Mouse (Mus musculus) ES-CJ7 (cell line): ENCODE results near the gene Izumo1.
A peak's percentile ranks its signal among the peaks of the same experiment; 100 is the strongest.

Experiments used
- DNase-seq: peaks from one replicate; pipeline ENCODE4 v3.0.0; 2011; ENCODE audit warnings: low read depth, low spot score

Gene Izumo1

GRCm38 (mm10) chr7:45621443-45621842 is at the start of gene Izumo1:
Izumo1 (plus strand) TSS chr7:45621811.
- peak; percentile 83 for DNase-seq

- DNase-seq, result peak; percentile 58
These were observed 49.6 kb upstream of the Izumo1 start for GRCm38 (mm10) chr7:45571966-45572365.

DNA sequence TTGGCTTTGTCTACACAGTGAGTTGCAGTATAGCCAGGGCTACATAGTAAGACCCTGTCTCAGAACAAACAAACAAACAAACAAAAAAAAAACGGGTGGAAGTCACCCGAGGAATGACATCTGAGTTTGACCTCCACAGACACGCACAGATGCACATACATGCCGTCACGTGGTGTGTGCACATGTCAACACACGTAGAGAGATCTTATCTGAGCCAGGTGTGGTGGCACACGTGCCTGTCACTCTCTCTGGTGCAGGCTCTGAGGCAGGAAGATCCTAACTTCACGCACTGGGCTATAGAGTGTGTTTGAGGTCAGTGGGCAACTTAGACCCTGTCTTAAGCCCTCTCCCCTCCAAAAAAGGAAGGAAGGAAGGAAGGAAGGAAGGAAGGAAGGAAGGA is 47.7 kb upstream of the Izumo1 start:
- no peak for DNase-seq

- no peak for DNase-seq
These were observed 46.9 kb upstream of the Izumo1 start for GRCm38 (mm10) chr7:45574472-45575379.

DNA sequence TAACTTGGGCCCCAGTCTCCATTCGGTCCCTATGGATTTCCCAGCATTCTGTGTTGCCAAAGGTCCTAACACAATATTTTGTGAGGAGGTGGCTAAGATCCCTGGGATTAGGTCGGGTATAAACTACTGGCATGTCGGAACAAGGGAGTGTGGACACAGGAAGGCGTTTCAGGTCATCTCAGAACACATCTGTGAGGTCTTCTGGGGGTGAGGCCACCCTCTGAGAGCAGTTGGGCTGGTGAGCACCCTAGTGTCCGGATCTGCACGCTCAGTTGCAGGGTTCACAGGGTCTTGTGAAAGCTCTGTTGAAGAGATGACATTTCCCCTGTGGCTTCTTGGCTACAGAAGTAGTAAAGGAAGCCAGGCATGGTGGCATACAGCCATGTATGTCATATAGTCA is 35.7 kb upstream of the Izumo1 start:
- no peak for DNase-seq

DNA sequence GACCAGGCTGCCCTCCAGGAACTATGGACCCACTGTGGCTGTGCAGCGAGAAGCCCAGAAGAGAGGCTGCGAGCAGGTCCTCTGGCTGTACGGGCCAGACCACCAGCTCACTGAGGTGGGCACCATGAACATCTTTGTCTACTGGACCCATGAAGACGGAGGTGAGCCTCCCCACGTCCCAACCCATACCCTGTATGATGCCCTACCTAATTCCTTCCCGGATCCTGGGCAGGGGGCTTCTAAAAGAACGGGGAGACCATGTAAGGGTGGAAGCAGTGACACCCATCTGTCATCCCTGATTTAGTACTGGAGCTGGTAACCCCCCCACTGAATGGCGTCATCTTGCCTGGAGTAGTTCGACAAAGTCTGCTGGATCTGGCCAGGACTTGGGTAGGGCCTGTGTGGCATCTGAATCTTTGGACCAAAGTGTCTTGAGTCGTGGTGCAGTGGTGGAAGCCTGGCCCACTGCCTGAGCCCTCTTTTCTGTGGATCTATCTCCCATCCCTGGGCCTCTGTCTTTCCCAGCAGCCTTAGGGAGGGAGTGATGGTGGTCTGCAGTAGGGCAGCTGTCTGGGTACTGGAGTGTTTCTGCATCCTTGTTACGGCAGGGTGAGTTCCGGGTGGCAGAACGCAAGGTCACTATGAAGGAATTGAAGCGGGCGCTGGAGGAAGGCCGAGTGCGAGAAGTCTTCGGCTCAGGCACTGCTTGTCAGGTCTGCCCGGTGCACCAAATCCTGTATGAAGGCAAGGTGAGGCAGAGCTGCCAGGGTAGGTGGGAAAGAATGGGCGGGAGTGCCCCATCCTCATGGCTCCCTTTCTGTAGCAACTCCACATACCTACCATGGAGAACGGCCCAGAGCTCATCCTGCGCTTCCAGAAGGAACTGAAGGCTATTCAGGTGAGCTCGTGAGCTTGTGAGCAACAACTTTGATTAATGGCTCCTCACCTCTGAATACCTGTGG is 33.7 kb upstream of the Izumo1 start:
- DNase-seq, result no peak

DNA sequence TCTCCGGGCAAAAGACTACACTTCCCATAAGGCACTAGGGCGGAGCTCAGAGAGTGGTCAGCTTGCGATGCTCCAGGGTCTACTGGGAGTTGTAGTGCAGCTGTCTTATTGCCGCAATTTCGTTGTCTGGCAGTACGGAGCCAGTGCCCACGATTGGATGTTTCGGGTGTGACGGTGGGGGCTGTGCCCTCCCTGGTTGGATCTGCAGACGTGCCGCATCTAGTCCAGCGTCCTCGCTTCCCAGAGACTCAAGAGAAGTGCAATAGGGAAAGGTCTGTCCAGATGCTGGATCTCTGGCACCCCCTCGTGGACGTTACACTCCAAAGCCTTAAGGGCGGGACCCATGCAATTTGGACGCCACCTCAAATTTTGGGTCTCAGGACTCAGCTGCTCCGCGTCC is 32.4 kb upstream of the Izumo1 start:
- DNase-seq, result peak; percentile 96

GRCm38 (mm10) chr7:45589898-45590297 is 31.7 kb upstream of the Izumo1 start:
- no peak for DNase-seq

GRCm38 (mm10) chr7:45590874-45591273 is 30.7 kb upstream of the Izumo1 start:
- DNase-seq, result peak; percentile 43

- no peak for DNase-seq
These were observed 29.7 kb upstream of the Izumo1 start for GRCm38 (mm10) chr7:45591880-45592279.

- DNase-seq, result peak; percentile 79
These were observed 28.3 kb upstream of the Izumo1 start for GRCm38 (mm10) chr7:45593118-45593815.

DNA sequence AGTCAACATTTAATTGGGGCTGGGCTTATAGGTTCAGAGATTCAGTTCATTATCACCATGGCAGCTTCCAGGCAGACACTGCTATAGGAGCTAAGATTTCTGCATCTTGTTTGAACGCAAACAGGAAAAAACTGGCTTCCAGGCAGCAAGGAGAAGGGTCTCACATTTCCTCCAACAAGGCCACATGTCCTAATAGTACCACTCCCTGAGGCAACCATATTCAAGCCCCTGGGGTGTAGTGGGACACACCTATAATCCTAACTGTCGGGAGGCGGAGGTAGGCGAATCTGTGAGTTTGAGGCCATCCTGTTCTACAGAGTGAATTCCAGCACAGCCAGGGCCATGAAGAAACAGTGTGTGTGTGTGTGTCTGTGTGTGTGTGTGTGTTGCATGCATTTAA is 26.4 kb upstream of the Izumo1 start:
- DNase-seq, result peak; percentile 83

GRCm38 (mm10) chr7:45596107-45596506 is 25.5 kb upstream of the Izumo1 start:
- DNase-seq, result no peak

- DNase-seq, result no peak
These were observed 24.6 kb upstream of the Izumo1 start for GRCm38 (mm10) chr7:45597013-45597412.

GRCm38 (mm10) chr7:45597527-45597926 is 24.1 kb upstream of the Izumo1 start:
- DNase-seq, result no peak

DNA sequence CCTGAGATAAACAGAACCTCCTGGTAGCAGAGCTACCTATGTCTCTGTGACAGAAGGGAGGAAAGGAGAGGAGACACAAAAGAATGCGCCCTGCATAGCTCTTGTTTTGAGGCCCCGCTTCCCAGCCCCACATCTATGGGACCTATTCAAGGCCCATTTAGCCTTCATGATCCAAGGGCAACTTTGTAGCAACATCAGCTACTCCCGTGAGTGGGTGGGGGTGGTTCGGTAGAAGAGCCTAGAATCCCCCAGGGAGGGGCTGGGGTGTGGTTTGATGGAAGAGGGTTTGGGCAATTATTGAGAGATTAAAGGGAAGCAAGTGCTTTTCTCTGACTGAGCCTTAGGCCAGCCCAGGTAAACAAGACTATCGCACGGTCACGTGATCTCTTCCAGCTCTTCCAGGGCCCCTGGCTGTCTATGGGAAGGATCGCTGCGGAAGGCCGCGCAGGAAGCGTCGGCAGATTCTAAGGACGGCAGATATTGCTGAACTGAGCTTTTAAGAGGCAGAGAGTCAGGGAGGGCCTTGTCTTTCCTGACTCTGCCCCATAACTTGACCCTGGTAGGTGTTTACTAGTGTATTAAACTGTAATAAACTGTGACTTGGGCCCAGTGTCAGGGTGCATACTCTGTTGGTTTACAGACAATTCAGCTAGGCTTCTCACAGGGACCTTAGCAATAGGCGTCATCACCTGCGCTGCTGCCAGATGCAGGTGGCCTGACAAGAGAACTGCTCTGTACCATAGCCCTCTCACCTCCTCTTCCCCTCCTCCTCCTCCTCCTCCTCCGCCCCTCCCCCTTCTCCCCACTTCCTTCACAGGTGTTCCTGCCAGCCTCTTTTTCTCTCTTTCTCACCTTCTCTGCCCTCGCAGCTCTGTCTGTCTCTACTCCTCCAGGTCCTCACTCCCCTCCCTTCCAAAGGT is 22.4 kb upstream of the Izumo1 start:
- peak; percentile 35 for DNase-seq

- no peak for DNase-seq
These were observed 15.8 kb upstream of the Izumo1 start for GRCm38 (mm10) chr7:45605704-45606289.

DNA sequence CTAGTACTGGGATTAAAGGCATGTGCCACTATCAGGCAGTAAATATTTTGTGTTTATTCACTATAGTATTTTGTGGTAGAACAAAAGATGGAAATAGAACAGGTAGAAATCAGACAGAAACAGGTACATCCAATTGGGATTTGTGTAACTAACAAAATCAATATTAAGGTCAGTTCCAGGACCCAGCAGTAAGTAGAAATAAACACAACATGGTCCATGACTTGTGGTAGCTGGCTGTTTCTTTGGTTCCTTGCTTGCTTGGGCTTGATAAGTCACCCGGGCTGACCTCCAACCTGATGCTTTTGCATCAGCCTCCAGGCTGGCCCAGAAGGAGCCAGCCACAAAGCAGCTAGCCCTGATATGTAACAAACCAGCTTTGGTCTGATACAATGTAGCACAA is 12.1 kb upstream of the Izumo1 start:
- DNase-seq, result no peak

GRCm38 (mm10) chr7:45616277-45616676 is 5.3 kb upstream of the Izumo1 start:
- DNase-seq, result no peak

DNA sequence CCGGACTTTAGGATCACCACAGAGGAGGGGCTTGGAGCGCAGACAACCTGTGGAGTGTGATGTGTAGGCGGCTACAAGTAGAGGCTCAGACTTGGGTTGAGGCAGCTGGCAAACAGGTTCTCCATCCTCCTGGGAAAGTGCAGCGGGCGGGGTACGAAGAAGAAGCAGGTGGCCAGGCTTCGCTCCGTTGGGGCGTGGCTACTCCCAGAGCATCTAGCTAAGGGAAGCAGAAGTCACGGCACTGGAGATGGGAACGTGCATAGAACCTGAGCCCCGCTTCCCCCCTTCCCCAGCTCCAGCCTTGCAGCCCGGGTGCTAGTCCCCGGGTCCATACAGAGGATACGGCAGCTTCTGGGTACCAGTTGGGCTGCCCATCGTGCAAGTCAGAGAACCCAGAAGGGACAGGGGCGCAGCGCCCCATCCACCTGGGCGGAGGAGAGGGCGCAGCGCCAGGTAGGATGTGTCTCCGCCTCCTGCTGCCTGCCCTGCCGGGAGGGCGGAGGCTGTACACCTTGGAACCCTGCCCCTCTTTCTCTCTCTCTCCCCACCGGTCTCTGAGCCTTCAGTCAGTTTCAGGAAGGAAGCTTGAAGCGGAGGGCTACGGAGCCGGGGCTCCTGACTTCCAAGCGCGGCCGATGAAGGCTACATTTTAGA is 4.4 kb upstream of the Izumo1 start, which contains the start of gene Fut1:
Gene Fut1, plus strand, starts transcription at position 248 of the 654 bp plus-strand sequence.
- peak; percentile 39 for DNase-seq
